Mouse (Mus musculus) hindbrain, postnatal 0 days (tissue): ENCODE data around the gene Hes3. TPM values are rescaled to one million over a fixed set of nuclear protein-coding genes. Genes with fewer than 3 reads are reported as not detected.

Experiments
- ATAC-seq: fragments of 200-750 bp; cut with Nextera tagmentation; 2 replicates; pipeline ENCODE4 v1.8.0; 2017; ENCODE audit warnings: mild to moderate bottlenecking, moderate TSS enrichment, moderate library complexity
- DNase-seq: peaks from one replicate; pipeline ENCODE4 v3.0.0-alpha.2; 2015; ENCODE audit warnings: low spot score
- H3K27ac ChIP-seq: fragments of 300-500 bp; sonication (generic); 2 replicates; pipeline ENCODE4 v1.5.1; 2014; ENCODE audit warnings: mild to moderate bottlenecking
- H3K27me3 ChIP-seq: fragments of 300-500 bp; sonication (generic); 2 replicates; pipeline ENCODE4 v1.6.1; 2014; ENCODE audit warnings: low read length, mixed read lengths; ENCODE audit not compliant: insufficient read depth
- H3K36me3 ChIP-seq: fragments of 300-500 bp; sonication (generic); 2 replicates; pipeline ENCODE4 v1.6.1; 2014; ENCODE audit warnings: low read length, mixed read lengths; ENCODE audit not compliant: insufficient read depth
- H3K4me1 ChIP-seq: fragments of 300-500 bp; sonication (generic); 2 replicates; pipeline ENCODE4 v1.6.1; 2014; ENCODE audit warnings: antibody characterized with exemption, low read length, mixed read lengths; ENCODE audit not compliant: insufficient read depth
- H3K4me2 ChIP-seq: fragments of 300-500 bp; sonication (generic); 2 replicates; pipeline ENCODE4 v1.6.1; 2014; ENCODE audit warnings: low read depth, mild to moderate bottlenecking, low read length, moderate library complexity, mixed read lengths
- H3K4me3 ChIP-seq: fragments of 300-500 bp; sonication (generic); 2 replicates; pipeline ENCODE4 v1.5.1; 2014; ENCODE audit warnings: low read length
- H3K9ac ChIP-seq: fragments of 300-500 bp; sonication (generic); replicated peaks from 2 replicates; pipeline ENCODE4 v1.6.1; 2014; ENCODE audit warnings: mild to moderate bottlenecking, low read length, moderate library complexity, mixed read lengths
- H3K9me3 ChIP-seq: fragments of 300-500 bp; sonication (generic); 2 replicates; pipeline ENCODE4 v1.6.1; 2016; ENCODE audit warnings: low read length, mixed read lengths
- CTCF ChIP-seq: IDR thresholded peaks from 2 replicates; pipeline ENCODE4 v1.5.1; 2016; ENCODE audit warnings: antibody characterized with exemption, control low read depth, low read depth
- WGBS: fragments of 180-500 bp; shearing (Covaris S2); extraction: QIAGEN DNeasy Blood & Tissue Kit; methylation state at CpG from one replicate; pipeline ENCODE4 v1.1.7; 2014; 5-methylcytosine and 5-hydroxymethylcytosine counted together
- polyA plus RNA-seq: library from polyadenylated mRNA; unstranded; fragments of >200 nt; fragmentation: Nextera tagmentation; extraction: Ambion mirVana; gene quantifications from 2 replicates; pipeline ENCODE4 v1.2.1, GENCODE M21; 2015
- total RNA-seq: library from RNA; depleted of rRNA; stranded (reverse); fragments of >200 nt; gene quantifications from 2 replicates; pipeline ENCODE4 v1.2.3, GENCODE M21; 2014

The Hes3 gene
- total and polyA plus RNA-seq, 2 experiments from 2014 or later, result 0.15 to 0.26 TPM

GRCm38 (mm10) chr4:152274681-152275131, 16.8 kb downstream of the Hes3 start:
- Histone ChIP-seq H3K27ac (peak overlapping the region; percentile 75; the same call in 1 of the 2 replicates), H3K36me3 (no peaks in the 10 kb centered on the region), H3K4me2 (peak overlapping the region; percentile 86), H3K9ac (peak overlapping the region; percentile 79), H3K9me3 (no peaks in the 10 kb centered on the region), H3K27me3 (no peaks in the 10 kb centered on the region; the same call in 1 of the 2 replicates), H3K4me3 (peak overlapping the region; percentile 61), H3K4me1 (peaks cover 10% of the 10 kb centered on the region; the same call in 1 of the 2 replicates)
- WGBS, result 4% methylated on average over 20 of the region's 20 CpGs
- DNase-seq, result peak; percentile 66
- TF ChIP-seq CTCF, result no peak
- ATAC-seq, result 0 out of 2 replicates have a peak, but pooled peaks have one; percentile 18

DNA sequence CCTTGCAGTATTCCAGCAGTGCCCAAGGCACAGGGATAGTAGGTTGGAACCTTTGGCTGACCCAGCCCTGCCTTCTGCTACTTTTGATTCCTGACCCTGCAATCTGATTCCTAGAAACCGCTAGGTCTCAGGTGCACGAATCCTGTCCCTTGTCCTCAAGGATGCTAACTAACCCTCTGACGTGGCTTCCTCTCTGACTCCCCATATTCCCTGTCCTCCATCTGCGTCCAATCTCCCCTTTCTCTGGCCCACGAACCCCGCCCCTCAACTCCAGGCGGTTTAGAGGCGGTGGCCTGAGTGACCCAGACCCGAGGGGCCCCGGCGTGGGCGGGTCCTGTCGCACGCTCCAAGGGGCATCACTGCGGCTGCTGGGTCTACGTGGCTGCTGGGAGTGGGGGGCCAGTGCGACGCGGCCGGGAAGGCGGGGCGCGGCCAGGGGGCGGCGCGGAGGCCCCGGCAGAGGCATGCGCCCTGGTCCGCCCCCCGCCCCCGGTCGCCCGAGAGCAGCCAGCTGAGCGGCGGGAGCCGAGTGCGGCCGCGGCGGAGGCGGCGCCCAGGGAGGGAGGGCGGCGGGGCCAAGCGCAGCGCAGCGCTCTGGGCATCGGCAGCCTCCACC, 17.7 kb downstream of the Hes3 start, which contains the start of gene Gpr153:
TSS of gene Gpr153 (plus strand) at position 612 of the 616 bp plus-strand sequence.
- H3K4me3 ChIP-seq, result peak within 1 kb of the TSS; percentile 61
- ATAC-seq (peak; percentile 66), DNase-seq (peak; percentile 77)
- 1% methylated on average over 25 of the region's 48 CpGs for WGBS
- peak within 1 kb of the TSS; percentile 79 for H3K9ac ChIP-seq
- H3K9me3 ChIP-seq, result no peaks in the 10 kb centered on the region
- H3K4me2 ChIP-seq, result peak within 1 kb of the TSS; percentile 86
- no peak for TF ChIP-seq CTCF
- peaks cover 8% of the 10 kb centered on the region; the same call in 1 of the 2 replicates for H3K4me1 ChIP-seq
- H3K27ac ChIP-seq, result peak within 1 kb of the TSS; percentile 75
- H3K36me3 ChIP-seq, result no peaks in the 10 kb centered on the region
- no peaks in the 10 kb centered on the region for H3K27me3 ChIP-seq

DNA sequence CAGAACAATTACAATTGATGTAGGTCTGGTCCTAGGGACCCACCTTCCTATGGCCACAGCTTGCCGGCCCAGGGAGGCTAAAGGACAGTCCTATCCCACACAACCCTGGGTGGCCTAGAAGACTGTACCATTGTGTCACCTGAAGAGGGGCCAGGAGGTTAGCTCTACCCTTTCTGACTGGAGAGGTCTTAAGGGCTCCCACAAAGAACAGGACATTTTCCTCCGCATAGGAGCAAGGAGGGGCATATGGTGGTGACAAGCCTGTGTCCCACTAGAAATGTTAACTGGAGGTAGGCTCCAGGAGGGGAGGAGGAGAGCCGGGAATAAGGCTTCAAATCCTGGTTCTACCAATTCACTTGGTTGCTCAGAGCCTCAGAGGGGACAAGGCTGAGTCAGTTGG, 18.3 kb downstream of the Hes3 start:
- Histone ChIP-seq H3K4me2 (peak overlapping the region; percentile 86), H3K4me3 (peak overlapping the region; percentile 61; the same call in 1 of the 2 replicates), H3K27ac (peak overlapping the region; percentile 75), H3K4me1 (peaks cover 7% of the 10 kb centered on the region; the same call in 1 of the 2 replicates), H3K9ac (no peak overlapping the region), H3K9me3 (no peaks in the 10 kb centered on the region), H3K27me3 (no peaks in the 10 kb centered on the region), H3K36me3 (no peaks in the 10 kb centered on the region)
- WGBS, result 33% methylated on average over 3 of the region's 3 CpGs
- no peak for TF ChIP-seq CTCF
- no peak for ATAC-seq
- no peak for DNase-seq

DNA sequence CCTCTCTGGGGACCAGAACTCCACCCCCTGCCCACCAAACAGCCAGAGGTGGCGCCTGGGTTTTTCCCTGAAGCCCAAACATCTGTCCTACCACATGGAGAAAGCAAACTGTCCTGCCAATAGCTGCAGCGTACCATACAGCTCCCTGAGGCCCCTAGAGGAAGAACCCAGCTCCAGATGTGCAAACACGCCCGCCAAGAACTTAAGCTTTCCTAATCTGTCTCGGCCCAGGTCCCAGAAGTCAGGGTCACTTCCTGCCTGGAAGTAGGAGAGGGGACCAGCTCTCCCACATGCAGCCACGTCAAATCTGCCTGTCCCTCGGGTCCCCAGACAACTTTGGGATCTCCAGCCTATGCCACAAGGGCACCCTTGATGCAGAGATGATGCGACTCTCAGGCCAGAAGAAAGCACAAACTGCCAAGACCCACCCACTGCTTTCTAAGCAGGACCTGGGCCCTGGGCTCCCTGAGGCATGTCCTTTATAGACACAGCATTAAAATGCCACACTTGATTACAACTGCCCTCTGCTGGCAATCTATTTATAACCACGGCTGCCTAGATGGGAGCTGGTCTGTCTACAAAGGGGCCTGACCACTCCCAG, 18.9 kb downstream of the Hes3 start:
- peak overlapping the region; percentile 75 for H3K27ac ChIP-seq
- peak; percentile 65 for DNase-seq
- peak; percentile 48 for TF ChIP-seq CTCF
- WGBS, result 38% methylated on average over 9 of the region's 9 CpGs
- no peak for ATAC-seq
- no peaks in the 10 kb centered on the region for H3K36me3 ChIP-seq
- peaks cover 7% of the 10 kb centered on the region; the same call in 1 of the 2 replicates for H3K4me1 ChIP-seq
- H3K27me3 ChIP-seq, result no peaks in the 10 kb centered on the region
- no peak overlapping the region for H3K4me3 ChIP-seq
- no peak overlapping the region for H3K4me2 ChIP-seq
- no peak overlapping the region for H3K9ac ChIP-seq
- H3K9me3 ChIP-seq, result no peaks in the 10 kb centered on the region

DNA sequence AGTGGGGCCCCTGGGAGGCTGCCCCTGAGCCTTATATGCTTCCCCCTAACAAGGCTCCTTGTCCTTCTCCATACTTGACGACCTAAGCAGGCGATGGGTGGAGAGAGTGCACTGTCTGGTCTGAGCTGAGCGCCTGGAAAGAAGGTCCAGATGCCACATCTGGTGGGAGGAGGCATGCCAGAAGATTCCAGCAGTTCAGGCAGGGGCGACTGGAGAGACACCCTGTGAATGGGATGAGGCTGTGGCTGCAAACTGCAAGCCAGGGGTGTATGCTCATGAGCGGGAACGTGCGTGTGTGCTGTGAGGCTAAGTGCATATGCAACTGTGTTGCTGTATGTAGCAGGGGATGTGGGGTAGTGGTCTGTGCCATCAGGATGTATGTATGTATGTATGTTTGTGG, 19.5 kb downstream of the Hes3 start:
- H3K9me3 ChIP-seq, result no peaks in the 10 kb centered on the region
- H3K36me3 ChIP-seq, result no peaks in the 10 kb centered on the region
- ATAC-seq, result no peak
- H3K27me3 ChIP-seq, result no peaks in the 10 kb centered on the region
- WGBS, result 79% methylated on average over 7 of the region's 7 CpGs
- H3K9ac ChIP-seq, result no peak overlapping the region
- no peak overlapping the region for H3K27ac ChIP-seq
- no peak overlapping the region for H3K4me3 ChIP-seq
- no peak for DNase-seq
- H3K4me2 ChIP-seq, result no peak overlapping the region
- TF ChIP-seq CTCF, result no peak
- peaks cover 7% of the 10 kb centered on the region; the same call in 1 of the 2 replicates for H3K4me1 ChIP-seq

GRCm38 (mm10) chr4:152271334-152271733, 20.1 kb downstream of the Hes3 start:
- H3K36me3 ChIP-seq, result no peaks in the 10 kb centered on the region
- no peak overlapping the region for H3K27ac ChIP-seq
- H3K4me3 ChIP-seq, result no peak overlapping the region
- H3K9ac ChIP-seq, result no peak overlapping the region
- 90% methylated on average over 11 of the region's 11 CpGs for WGBS
- ATAC-seq, result no peak
- no peaks in the 10 kb centered on the region for H3K27me3 ChIP-seq
- no peak for TF ChIP-seq CTCF
- DNase-seq, result no peak
- peaks cover 7% of the 10 kb centered on the region; the same call in 1 of the 2 replicates for H3K4me1 ChIP-seq
- H3K4me2 ChIP-seq, result no peak overlapping the region
- no peaks in the 10 kb centered on the region for H3K9me3 ChIP-seq
